Mouse (Mus musculus): ENCODE data around the gene Fosb.
A peak's percentile ranks its signal among the peaks of the same experiment; 100 is the strongest.

DNA sequence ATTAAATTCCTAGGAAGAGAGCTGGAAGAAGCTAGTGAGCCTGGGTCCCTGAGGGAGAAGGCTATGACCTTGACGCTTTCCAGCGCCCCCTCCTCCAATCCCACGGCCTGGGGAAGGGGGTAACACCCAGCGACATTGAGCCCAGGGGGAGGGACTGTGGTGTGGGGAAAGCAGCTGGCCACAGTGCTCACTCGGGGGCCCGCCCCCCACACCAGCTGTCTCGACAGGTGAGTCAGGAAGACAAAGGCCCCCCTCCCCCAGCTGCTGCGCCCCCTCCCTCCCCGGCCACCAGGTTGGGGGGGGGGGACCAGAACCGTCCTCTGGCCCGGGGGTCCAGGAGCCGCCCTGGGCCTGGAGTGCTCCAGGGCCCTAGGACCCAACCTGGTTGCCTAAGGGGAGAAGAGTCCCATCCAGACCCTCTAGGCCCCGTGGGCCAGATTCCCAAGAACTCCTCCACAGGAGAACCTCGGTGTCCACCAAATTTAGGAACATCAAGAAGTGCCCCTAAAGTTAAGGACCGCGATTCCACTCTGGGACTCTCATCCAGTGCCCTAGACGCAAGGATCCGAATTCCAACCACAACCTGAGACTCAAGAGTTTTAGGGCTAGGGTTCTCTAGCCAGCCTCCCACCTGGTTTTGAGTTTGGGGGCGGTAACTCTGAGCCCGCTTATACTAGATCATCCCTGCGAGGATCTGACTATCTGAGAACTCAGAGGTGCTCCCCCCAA lies 39.2 kb downstream of the Fosb start:
- TF ChIP-seq POLR2A (IDR thresholded peaks at IDR 0.05; ENCODE audit: low read depth, low read length) = 0 out of 2 replicates have a peak, but pooled peaks have one; percentile 30
- TF ChIP-seq CTCF (IDR thresholded peaks at IDR 0.05; ENCODE audit: borderline replicate concordance, insufficient read depth, low read length) = no peak

All from embryonic fibroblast, embryonic 13.5 days (primary cell).